Mouse (Mus musculus): Measurements from ENCODE around the gene Olfr16.

DNA sequence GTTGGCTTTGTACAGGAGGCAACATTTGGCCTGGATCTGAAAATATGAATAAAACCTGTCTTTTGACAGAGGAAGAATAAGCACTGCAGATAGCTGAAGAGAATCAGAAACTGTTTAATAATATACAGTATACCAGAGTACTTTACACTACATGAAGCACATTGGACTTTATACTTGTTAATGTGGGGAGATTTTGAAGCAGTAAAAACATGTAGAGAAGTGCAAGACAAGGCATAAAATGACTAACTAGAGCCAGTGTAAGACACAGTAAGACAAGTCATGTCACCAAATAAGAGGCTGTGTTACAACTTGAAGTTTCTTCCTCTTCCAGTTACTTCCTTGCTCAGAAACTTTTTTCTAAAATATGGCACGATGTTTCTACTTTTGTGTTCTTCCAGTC, 33.1 kb upstream of the Olfr16 start:
- TF ChIP-seq POLR2A (IDR thresholded peaks at IDR 0.05; ENCODE audit: control insufficient read depth, extremely low read depth, insufficient read depth, low read length, poor library complexity) (no peak), CTCF (IDR thresholded peaks at IDR 0.05; ENCODE audit: borderline replicate concordance, control insufficient read depth, extremely low read depth, insufficient read depth, low read length, poor library complexity) (no peak)

All from thymus, adult 2 months (tissue).